Mouse (Mus musculus): Measurements from ENCODE around the gene Sox6. TPM values are rescaled to one million over a fixed set of nuclear protein-coding genes. Genes with fewer than 3 reads are reported as not detected.
A peak's percentile ranks its signal among the peaks of the same experiment; 100 is the strongest.
"Not testable (repeated sequence)": the region's sequence is repeated elsewhere in the genome, so short reads cannot be mapped to it uniquely, and the experiment has no call there.

Sox6 gene
- total and polyA plus RNA-seq, 3 experiments = 0.09 to 1.3 (median 0.90) TPM

DNA sequence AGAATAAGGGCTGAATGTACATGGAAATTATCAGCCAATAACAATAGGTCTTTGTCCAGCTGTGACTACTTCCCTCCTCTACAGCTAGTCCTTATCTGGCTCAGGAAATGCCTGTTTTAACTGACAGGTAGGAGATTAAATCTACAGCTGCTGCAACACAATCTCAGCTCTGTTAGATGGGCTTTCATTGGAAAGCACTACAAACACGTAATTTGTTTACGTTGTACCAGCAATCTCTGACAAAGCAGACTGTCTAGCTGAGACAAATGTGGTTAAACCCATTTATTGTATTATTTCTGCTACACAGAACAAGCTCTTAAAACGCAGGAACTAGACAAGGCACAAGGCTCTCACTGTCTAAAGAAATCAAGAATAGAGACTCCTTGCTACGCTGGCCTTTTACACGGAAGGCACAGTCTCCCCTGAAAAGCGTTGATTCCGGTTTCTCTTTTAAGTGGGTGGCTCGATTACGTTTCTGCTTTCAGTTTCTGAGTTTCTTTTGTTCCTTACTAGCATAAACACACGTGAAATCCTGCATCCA, 422.8 kb downstream of the Sox6 start:
- peak overlapping the region; percentile 43 to 57 (median 52) for H3K4me3 ChIP-seq (replicated peaks in 1 of 3; ENCODE audit: low read depth in 2 of 3, low read length in 2 of 3, poor library complexity in 1 of 3)
- in situ Hi-C loops (cut with MboI; ENCODE audit: low pct_ligation_motif_present, low pct_unique_long_range_greater_than_20kb, low sequenced_read_pairs) = no loop called here
- DNase-seq (ENCODE audit: extremely low read depth) = peak; percentile 50
- dilution Hi-C loops (cut with MboI; ENCODE audit: extremely low pct_ligation_motif_present, extremely low pct_unique_long_range_greater_than_20kb, low sequenced_read_pairs) = no loop called here
- H3K9ac ChIP-seq (ENCODE audit: insufficient read depth, low read depth) = peak overlapping the region; percentile 63
- no peaks in the 10 kb centered on the region for H3K27me3 ChIP-seq (replicated peaks)
- H3K4me1 ChIP-seq (ENCODE audit: control insufficient read depth in 1 of 2, insufficient read depth in 2 of 2) = peaks cover 5 to 16% of the 10 kb centered on the region in 2 experiments; a peak in 3 of 4 replicates
- no peaks in the 10 kb centered on the region for H3K79me2 ChIP-seq (replicated peaks; ENCODE audit: control insufficient read depth, extremely low read depth, insufficient read depth, poor library complexity, severe bottlenecking)
- TF ChIP-seq MXI1 (IDR thresholded peaks at IDR 0.05; ENCODE audit: low read depth, low read length) = 0 out of 2 replicates have a peak, but pooled peaks have one; percentile 46
- no peak for TF ChIP-seq MEF2A (IDR thresholded peaks at IDR 0.05; ENCODE audit: borderline replicate concordance, low read depth, low read length)
- TF ChIP-seq ETS1 (conservative IDR thresholded peaks at IDR 0.05; ENCODE audit: low read depth, low read length) = peak; percentile 19; the same call in 1 of the 2 replicates
- TF ChIP-seq MYC (IDR thresholded peaks at IDR 0.05; ENCODE audit: low read depth, low read length) = 0 out of 2 replicates have a peak, but pooled peaks have one; percentile 42
- no peak for TF ChIP-seq POLR2AphosphoS2 (IDR thresholded peaks at IDR 0.05; ENCODE audit: low read depth, low read length)
- TF ChIP-seq IRF4 (IDR thresholded peaks at IDR 0.05; ENCODE audit: low read depth, low read length) = peak; percentile 58
- TF ChIP-seq HCFC1 (IDR thresholded peaks at IDR 0.05; ENCODE audit: low read depth, low read length) = peak; percentile 40
- TF ChIP-seq BHLHE40 (IDR thresholded peaks at IDR 0.05; ENCODE audit: low read depth, low read length) = peak; percentile 59
- no peak for TF ChIP-seq TCF12 (IDR thresholded peaks at IDR 0.05; ENCODE audit: low read depth, low read length)
- peak; percentile 63; the same call in 1 of the 2 replicates for TF ChIP-seq ELF1 (IDR thresholded peaks at IDR 0.05; ENCODE audit: low read depth, low read length)
- TF ChIP-seq CHD2 (IDR thresholded peaks at IDR 0.05; ENCODE audit: low read length) = no peak
- H3K9me3 ChIP-seq (replicated peaks; ENCODE audit: low read length) = no peaks in the 10 kb centered on the region
- no peaks in the 10 kb centered on the region for H3K36me3 ChIP-seq (replicated peaks in 1 of 2; ENCODE audit: control insufficient read depth in 1 of 2, insufficient read depth in 1 of 2, low read length in 1 of 2)
- H3K27ac ChIP-seq (ENCODE audit: insufficient read depth, low read depth) = no peak overlapping the region
- H3K4me2 ChIP-seq (ENCODE audit: insufficient read depth, low read depth, poor library complexity, severe bottlenecking) = peak overlapping the region; percentile 60; the same call in 1 of the 2 replicates

DNA sequence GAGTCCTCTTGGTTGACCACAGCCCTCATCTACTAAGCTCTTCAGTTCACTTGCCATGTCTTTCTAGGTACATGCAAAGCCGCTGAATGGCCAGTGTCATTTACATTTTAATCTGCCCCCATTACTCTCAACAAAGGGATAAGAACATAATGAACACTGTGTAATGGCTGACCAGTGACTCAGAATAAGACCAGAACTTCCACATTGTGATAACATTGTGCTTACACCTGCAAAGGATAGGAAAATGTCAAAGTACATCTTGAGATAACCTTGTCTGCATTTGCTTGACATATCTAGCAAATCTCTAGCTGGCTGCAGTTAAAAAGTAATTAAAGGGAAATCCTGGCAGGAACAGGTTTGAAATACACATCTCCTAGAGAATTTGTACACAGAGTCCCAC, 431.1 kb downstream of the Sox6 start:
- H3K27ac ChIP-seq (ENCODE audit: insufficient read depth, low read depth) = no peak overlapping the region
- no peak for TF ChIP-seq HCFC1 (IDR thresholded peaks at IDR 0.05; ENCODE audit: low read depth, low read length)
- TF ChIP-seq JUN (IDR thresholded peaks at IDR 0.05; ENCODE audit: insufficient read depth, low read depth, low read length) = no peak
- no peak for TF ChIP-seq RAD21 (IDR thresholded peaks at IDR 0.05; ENCODE audit: low read depth, low read length)
- TF ChIP-seq NRF1 (IDR thresholded peaks at IDR 0.05; ENCODE audit: low read depth, low read length) = no peak
- TF ChIP-seq ETS1 (conservative IDR thresholded peaks at IDR 0.05; ENCODE audit: low read depth, low read length) = no peak
- TF ChIP-seq RCOR1 (conservative IDR thresholded peaks at IDR 0.05; ENCODE audit: low read depth, low read length) = no peak
- TF ChIP-seq CTCF (conservative IDR thresholded peaks at IDR 0.05 in 1 of 2, IDR thresholded peaks at IDR 0.05 in 1 of 2; ENCODE audit: low read depth in 2 of 2, low read length in 2 of 2) = no peak
- TF ChIP-seq SIN3A (IDR thresholded peaks at IDR 0.05; ENCODE audit: low read length) = no peak
- no peak for TF ChIP-seq BHLHE40 (IDR thresholded peaks at IDR 0.05; ENCODE audit: low read depth, low read length)
- TF ChIP-seq EP300 (IDR thresholded peaks at IDR 0.05; ENCODE audit: low read length) = no peak
- no peak for TF ChIP-seq MYC (IDR thresholded peaks at IDR 0.05; ENCODE audit: low read depth, low read length)
- no peak for TF ChIP-seq USF1 (IDR thresholded peaks at IDR 0.05; ENCODE audit: low read depth, low read length)
- no peak for TF ChIP-seq SMC3 (IDR thresholded peaks at IDR 0.05; ENCODE audit: low read depth, low read length)
- no peak for TF ChIP-seq PAX5 (IDR thresholded peaks at IDR 0.05; ENCODE audit: low read length)
- TF ChIP-seq CHD2 (IDR thresholded peaks at IDR 0.05; ENCODE audit: low read length) = no peak
- TF ChIP-seq POLR2AphosphoS2 (IDR thresholded peaks at IDR 0.05; ENCODE audit: low read depth, low read length) = no peak
- no peak for TF ChIP-seq MEF2A (IDR thresholded peaks at IDR 0.05; ENCODE audit: borderline replicate concordance, low read depth, low read length)
- in situ Hi-C loops (cut with MboI; ENCODE audit: low pct_ligation_motif_present, low pct_unique_long_range_greater_than_20kb, low sequenced_read_pairs) = no loop called here
- H3K36me3 ChIP-seq (replicated peaks in 1 of 2; ENCODE audit: control insufficient read depth in 1 of 2, insufficient read depth in 1 of 2, low read length in 1 of 2) = no peaks in the 10 kb centered on the region
- H3K4me3 ChIP-seq (replicated peaks in 1 of 3; ENCODE audit: low read depth in 2 of 3, low read length in 2 of 3, poor library complexity in 1 of 3) = no peak overlapping the region
- H3K9me3 ChIP-seq (replicated peaks; ENCODE audit: low read length) = no peaks in the 10 kb centered on the region
- H3K4me2 ChIP-seq (ENCODE audit: insufficient read depth, low read depth, poor library complexity, severe bottlenecking) = no peak overlapping the region
- no peak for DNase-seq (ENCODE audit: extremely low read depth)
- H3K27me3 ChIP-seq (replicated peaks) = no peaks in the 10 kb centered on the region
- dilution Hi-C loops (cut with MboI; ENCODE audit: extremely low pct_ligation_motif_present, extremely low pct_unique_long_range_greater_than_20kb, low sequenced_read_pairs) = no loop called here
- peaks cover 5 to 11% of the 10 kb centered on the region in 2 experiments; a peak in 3 of 4 replicates for H3K4me1 ChIP-seq (ENCODE audit: control insufficient read depth in 1 of 2, insufficient read depth in 2 of 2)
- no peak overlapping the region for H3K9ac ChIP-seq (ENCODE audit: insufficient read depth, low read depth)
- H3K79me2 ChIP-seq (replicated peaks; ENCODE audit: control insufficient read depth, extremely low read depth, insufficient read depth, poor library complexity, severe bottlenecking) = no peaks in the 10 kb centered on the region

DNA sequence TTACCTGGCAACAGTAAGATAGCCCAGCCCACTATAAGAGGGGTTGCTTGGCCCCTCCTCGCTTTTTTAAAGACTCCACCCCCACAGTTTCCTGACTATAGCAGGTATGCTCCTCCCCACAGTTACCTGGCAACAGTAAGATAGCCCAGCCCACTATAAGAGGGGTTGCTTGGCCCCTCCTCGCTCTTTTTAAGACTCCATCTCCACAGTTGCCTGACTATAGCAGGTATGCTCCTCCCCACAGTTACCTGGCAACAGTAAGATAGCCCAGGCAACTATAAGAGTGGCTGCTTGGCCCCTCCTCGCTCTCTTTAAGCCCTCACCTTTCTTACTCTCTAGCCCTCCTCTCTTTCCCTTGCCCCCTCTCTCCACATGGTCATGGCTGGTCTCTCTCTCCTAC, 432.5 kb downstream of the Sox6 start:
- H3K36me3 ChIP-seq (replicated peaks in 1 of 2; ENCODE audit: control insufficient read depth in 1 of 2, insufficient read depth in 1 of 2, low read length in 1 of 2); H3K9me3 ChIP-seq (replicated peaks; ENCODE audit: low read length); H3K4me2 ChIP-seq (ENCODE audit: insufficient read depth, low read depth, poor library complexity, severe bottlenecking); H3K9ac ChIP-seq (ENCODE audit: insufficient read depth, low read depth); H3K4me3 ChIP-seq (replicated peaks in 1 of 3; ENCODE audit: low read depth in 2 of 3, low read length in 2 of 3, poor library complexity in 1 of 3); H3K27me3 ChIP-seq (replicated peaks); H3K4me1 ChIP-seq (ENCODE audit: control insufficient read depth in 1 of 2, insufficient read depth in 2 of 2); H3K79me2 ChIP-seq (replicated peaks; ENCODE audit: control insufficient read depth, extremely low read depth, insufficient read depth, poor library complexity, severe bottlenecking); DNase-seq (ENCODE audit: extremely low read depth); H3K27ac ChIP-seq (ENCODE audit: insufficient read depth, low read depth); dilution Hi-C loops (cut with MboI; ENCODE audit: extremely low pct_ligation_motif_present, extremely low pct_unique_long_range_greater_than_20kb, low sequenced_read_pairs); in situ Hi-C loops (cut with MboI; ENCODE audit: low pct_ligation_motif_present, low pct_unique_long_range_greater_than_20kb, low sequenced_read_pairs): not testable (repeated sequence)
